Mouse (Mus musculus): ENCODE results near the gene Olfr1355. TPM values are rescaled to one million over a fixed set of nuclear protein-coding genes. Genes with fewer than 3 reads are reported as not detected.

Gene Olfr1355
- total RNA-seq (2023) = not detected

GRCm38 (mm10) chr10:78875240-78875639, at the start of gene Olfr1355:
Gene Olfr1355 (plus strand): TSS chr10:78875540.

GRCm38 (mm10) chr10:78852066-78852465, 23.3 kb upstream of the Olfr1355 start, which contains the start of gene Olfr1356:
Gene Olfr1356 (minus strand): TSS chr10:78852166.

GRCm38 (mm10) chr10:78912871-78913270, 37.5 kb downstream of the Olfr1355 start, which contains the start of gene Olfr1354:
Gene Olfr1354 (plus strand): TSS chr10:78913171.

Other genes with a start within 250 kb of the Olfr1355 start
- not detected for gene Casp14, start 157.2 kb upstream of the Olfr1355 start, total RNA-seq (2023)
- gene Ccdc105, start 122.5 kb upstream of the Olfr1355 start, total RNA-seq (2023) = not detected
- not detected for gene Slc1a6, start 95.0 kb upstream of the Olfr1355 start, total RNA-seq (2023)
- gene Olfr1356, start 23.4 kb upstream of the Olfr1355 start, total RNA-seq (2023) = not detected
- gene Olfr1354, start 37.6 kb downstream of the Olfr1355 start, total RNA-seq (2023) = not detected
- gene Olfr8, start 75.1 kb downstream of the Olfr1355 start, total RNA-seq (2023) = not detected
- not detected for gene Olfr1353, start 87.8 kb downstream of the Olfr1355 start, total RNA-seq (2023)
- gene Olfr1352, start 105.5 kb downstream of the Olfr1355 start, total RNA-seq (2023) = not detected
- not detected for gene Olfr1351, start 136.9 kb downstream of the Olfr1355 start, total RNA-seq (2023)
- gene Olfr57, start 153.2 kb downstream of the Olfr1355 start, total RNA-seq (2023) = not detected
- gene 2610008E11Rik, start 222.1 kb downstream of the Olfr1355 start, total RNA-seq (2023) = 10 to 100 TPM; 20.6 to 23.4 TPM